Mouse (Mus musculus) limb, embryonic 11.5 days (tissue): ENCODE data around the gene Prss27. TPM values are rescaled to one million over a fixed set of nuclear protein-coding genes. Genes with fewer than 3 reads are reported as not detected.

ENCODE experiments used
- ATAC-seq: fragments of 200-750 bp; cut with Nextera tagmentation; 2 replicates; pipeline ENCODE4 v1.8.0; 2017; ENCODE audit warnings: low read depth; ENCODE audit not compliant: insufficient number of reproducible peaks, low FRiP score, low TSS enrichment
- DNase-seq: peaks from one replicate; pipeline ENCODE4 v3.0.0-alpha.2; 2015; ENCODE audit warnings: low spot score
- H3K27ac ChIP-seq: fragments of 300-500 bp; sonication (generic); replicated peaks from 2 replicates; pipeline ENCODE4 v1.5.1; 2014; ENCODE audit warnings: low read depth, mild to moderate bottlenecking, low read length
- H3K27me3 ChIP-seq: fragments of 300-500 bp; sonication (generic); 2 replicates; pipeline ENCODE4 v1.6.1; 2014; ENCODE audit warnings: mild to moderate bottlenecking, low read length, mixed read lengths; ENCODE audit not compliant: control insufficient read depth, insufficient read depth
- H3K36me3 ChIP-seq: fragments of 300-500 bp; sonication (generic); 2 replicates; pipeline ENCODE4 v1.6.1; 2014; ENCODE audit warnings: mild to moderate bottlenecking, low read length, moderate library complexity, mixed read lengths; ENCODE audit not compliant: control insufficient read depth, insufficient read depth
- H3K4me1 ChIP-seq: fragments of 300-500 bp; sonication (generic); 2 replicates; pipeline ENCODE4 v1.6.1; 2014; ENCODE audit warnings: low read length, mixed read lengths; ENCODE audit not compliant: control insufficient read depth, insufficient read depth
- H3K4me2 ChIP-seq: fragments of 300-500 bp; sonication (generic); 2 replicates; pipeline ENCODE4 v1.6.1; 2014; ENCODE audit warnings: low read depth, mild to moderate bottlenecking, moderate library complexity; ENCODE audit not compliant: severe bottlenecking
- H3K4me3 ChIP-seq: fragments of 300-500 bp; sonication (generic); 2 replicates; pipeline ENCODE4 v1.5.1; 2014; ENCODE audit warnings: low read depth, low read length
- H3K9ac ChIP-seq: fragments of 300-500 bp; sonication (generic); 2 replicates; pipeline ENCODE4 v1.6.1; 2014; ENCODE audit warnings: mild to moderate bottlenecking, low read length
- H3K9me3 ChIP-seq: fragments of 300-500 bp; sonication (generic); 2 replicates; pipeline ENCODE4 v1.6.1; 2016; ENCODE audit warnings: low read length; ENCODE audit not compliant: control insufficient read depth
- WGBS: fragments of 180-500 bp; shearing (Covaris S2); extraction: QIAGEN DNeasy Blood & Tissue Kit; methylation state at CpG from one replicate; pipeline ENCODE4 v1.1.7; 2014; 5-methylcytosine and 5-hydroxymethylcytosine counted together
- polyA plus RNA-seq: library from polyadenylated mRNA; unstranded; fragments of >200 nt; fragmentation: Nextera tagmentation; extraction: Ambion mirVana; gene quantifications from 2 replicates; pipeline ENCODE4 v1.2.1, GENCODE M21; 2014

Gene Prss27
- polyA plus RNA-seq, 1 experiment from 2014 or later, result 0.27 TPM

DNA sequence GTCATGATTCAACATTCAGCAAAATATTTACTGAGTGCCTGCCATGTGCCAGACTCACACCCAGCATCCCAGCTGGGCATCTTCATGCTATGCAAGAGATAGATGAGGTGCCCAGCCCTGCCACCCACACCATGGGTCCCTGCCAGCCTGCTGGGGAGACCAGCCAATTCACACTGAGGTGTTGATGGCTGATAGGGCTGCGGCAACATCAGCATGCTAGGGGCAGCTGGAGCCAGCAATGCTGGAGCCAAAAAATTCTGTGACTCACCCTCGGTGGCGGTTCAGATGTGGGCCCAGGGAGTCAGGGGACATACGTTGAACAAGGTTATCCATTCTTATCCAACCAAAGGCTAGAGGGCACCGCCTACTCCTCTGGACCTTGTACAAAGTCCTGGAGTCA, 37.5 kb upstream of the Prss27 start:
- Histone ChIP-seq H3K4me1 (no peaks in the 10 kb centered on the region), H3K9me3 (no peaks in the 10 kb centered on the region; the same call in 1 of the 2 replicates), H3K36me3 (no peaks in the 10 kb centered on the region), H3K27ac (no peak overlapping the region), H3K4me3 (no peak overlapping the region), H3K9ac (no peak overlapping the region), H3K4me2 (no peak overlapping the region), H3K27me3 (no peaks in the 10 kb centered on the region)
- DNase-seq (no peak), ATAC-seq (no peak)
- WGBS, result 40% methylated on average over 5 of the region's 5 CpGs

DNA sequence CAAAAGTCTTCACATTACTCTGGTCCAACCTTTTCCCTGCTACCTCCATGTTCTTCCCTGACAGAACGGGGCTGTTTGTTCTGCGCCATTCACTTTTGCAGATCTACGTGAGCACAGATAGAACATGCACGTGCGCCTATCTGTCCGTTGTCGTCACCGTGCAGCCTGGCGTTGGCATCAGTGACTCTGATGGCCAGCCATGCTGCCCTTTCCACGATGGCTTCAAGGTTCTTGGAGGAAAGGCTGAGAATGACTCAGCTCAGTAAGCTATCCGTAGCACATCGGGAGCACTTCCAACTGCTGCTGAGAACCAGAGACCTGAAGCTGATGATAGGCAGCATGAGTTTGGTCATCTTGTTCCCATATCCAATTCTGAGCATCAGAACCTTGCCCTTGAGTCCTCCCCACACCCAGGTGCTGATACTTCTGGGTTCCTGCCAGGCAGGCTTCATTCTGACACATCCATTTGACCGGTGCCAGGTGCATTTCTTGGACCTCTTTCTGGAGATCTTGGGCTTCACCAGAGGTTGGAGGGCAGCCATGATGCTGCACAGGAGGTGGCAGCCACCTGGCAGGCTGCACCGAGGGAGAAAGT, 33.8 kb upstream of the Prss27 start:
- H3K36me3 ChIP-seq, result no peaks in the 10 kb centered on the region
- no peaks in the 10 kb centered on the region for H3K27me3 ChIP-seq
- no peak for DNase-seq
- no peaks in the 10 kb centered on the region; the same call in 1 of the 2 replicates for H3K9me3 ChIP-seq
- ATAC-seq, result no peak
- WGBS, result 90% methylated on average over 14 of the region's 14 CpGs
- no peak overlapping the region for H3K9ac ChIP-seq
- H3K4me1 ChIP-seq, result no peaks in the 10 kb centered on the region
- no peak overlapping the region for H3K4me2 ChIP-seq
- no peak overlapping the region for H3K4me3 ChIP-seq
- H3K27ac ChIP-seq, result no peak overlapping the region

DNA sequence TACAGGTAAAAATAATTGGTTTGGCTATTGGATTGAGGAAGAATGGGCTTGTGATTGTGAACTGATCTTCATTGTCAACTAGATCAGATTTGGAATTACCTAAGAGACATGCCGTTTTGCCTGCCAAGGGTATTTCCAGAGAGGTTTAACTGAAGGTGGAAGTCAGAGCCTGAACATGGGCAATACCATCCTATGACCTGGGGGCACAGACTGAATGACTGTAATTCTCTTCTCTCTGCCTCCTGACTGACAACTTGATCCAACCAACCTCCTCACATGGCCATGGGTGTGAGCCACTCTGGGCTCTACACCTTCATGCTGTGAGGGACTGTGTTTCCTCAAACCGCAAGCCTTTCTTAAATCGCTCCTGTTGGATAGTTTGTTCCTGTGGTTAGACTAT, 32.9 kb upstream of the Prss27 start:
- no peak for DNase-seq
- Histone ChIP-seq H3K4me1 (no peaks in the 10 kb centered on the region), H3K4me3 (no peak overlapping the region), H3K4me2 (no peak overlapping the region), H3K27me3 (no peaks in the 10 kb centered on the region), H3K9ac (no peak overlapping the region), H3K9me3 (no peaks in the 10 kb centered on the region; the same call in 1 of the 2 replicates), H3K27ac (no peak overlapping the region), H3K36me3 (no peaks in the 10 kb centered on the region)
- ATAC-seq, result no peak
- WGBS, result 94% methylated on average over 3 of the region's 3 CpGs

DNA sequence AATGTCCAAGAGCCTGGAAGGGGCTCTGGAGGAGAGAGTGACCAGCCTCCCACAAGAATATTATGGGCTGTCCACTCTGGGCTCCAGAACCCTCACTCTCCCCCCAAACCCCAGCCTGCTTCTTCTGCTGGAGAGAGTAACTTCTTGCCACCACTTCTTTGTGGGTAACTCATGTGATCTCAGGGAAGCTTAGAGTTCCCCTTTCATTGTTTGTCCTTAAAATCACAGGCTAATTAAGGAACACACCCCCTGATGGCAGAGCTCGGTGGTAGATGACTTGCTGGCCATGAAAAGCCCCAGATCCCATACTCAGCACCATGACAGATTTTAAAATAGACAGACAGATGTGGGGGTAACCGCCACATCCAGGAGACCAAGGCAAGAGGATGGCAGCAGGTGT, 31.0 kb upstream of the Prss27 start:
- no peak for ATAC-seq
- WGBS, result 55% methylated on average over 2 of the region's 2 CpGs

DNA sequence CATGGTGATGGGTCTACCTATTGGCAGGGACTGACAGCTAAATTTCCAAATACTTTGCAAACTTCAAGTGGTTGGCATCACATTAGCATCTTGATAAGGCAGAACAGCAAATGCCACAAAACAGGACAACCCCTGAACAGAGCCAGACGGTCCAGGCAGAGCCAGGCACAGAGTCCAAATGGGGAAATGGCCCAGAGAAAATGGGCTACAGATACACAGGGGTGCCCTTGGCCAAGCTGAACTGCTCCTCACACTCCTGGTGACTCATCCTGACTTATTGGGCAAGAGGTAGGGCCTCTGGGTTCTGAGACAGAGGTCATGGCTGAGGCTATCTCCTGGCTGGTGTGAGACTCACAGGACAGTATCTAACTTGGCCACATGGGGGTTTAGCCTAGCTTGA, 30.6 kb upstream of the Prss27 start:
- 65% methylated on average over 1 of the region's 1 CpGs for WGBS

More for the DNA sequence above, 31.0 kb upstream of the Prss27 start:
- Histone ChIP-seq H3K36me3 (no peaks in the 10 kb centered on the region), H3K4me2 (no peak overlapping the region), H3K4me1 (no peaks in the 10 kb centered on the region), H3K4me3 (no peak overlapping the region), H3K9me3 (no peaks in the 10 kb centered on the region; the same call in 1 of the 2 replicates), H3K27ac (no peak overlapping the region), H3K9ac (no peak overlapping the region), H3K27me3 (no peaks in the 10 kb centered on the region)
- no peak for DNase-seq

DNA sequence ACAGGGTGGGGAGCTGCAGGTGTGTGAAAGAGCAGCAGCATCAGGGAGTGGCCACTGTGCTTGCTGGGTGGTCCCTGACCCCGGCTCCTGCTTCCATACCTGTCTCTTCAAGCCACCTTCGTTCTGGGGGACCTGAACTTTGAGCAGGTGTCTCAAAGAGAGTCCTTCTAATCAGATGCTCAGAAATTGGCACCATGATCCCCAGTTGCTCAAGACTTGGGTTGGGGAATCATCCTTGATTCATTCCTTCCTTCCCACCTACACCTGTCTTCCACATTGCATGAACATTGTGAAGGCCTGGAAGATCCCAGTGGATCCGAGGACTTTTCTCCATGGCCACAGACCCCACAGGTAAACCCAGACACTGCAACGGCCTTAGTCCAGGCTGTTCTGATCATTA, 29.8 kb upstream of the Prss27 start:
- H3K27ac ChIP-seq, result no peak overlapping the region
- no peak for DNase-seq
- 70% methylated on average over 4 of the region's 4 CpGs for WGBS

More for the DNA sequence above, 30.6 kb upstream of the Prss27 start:
- Histone ChIP-seq H3K4me1 (no peaks in the 10 kb centered on the region), H3K9me3 (no peaks in the 10 kb centered on the region; the same call in 1 of the 2 replicates), H3K36me3 (no peaks in the 10 kb centered on the region), H3K4me2 (no peak overlapping the region), H3K9ac (no peak overlapping the region), H3K27me3 (no peaks in the 10 kb centered on the region), H3K4me3 (no peak overlapping the region), H3K27ac (no peak overlapping the region)
- DNase-seq (no peak), ATAC-seq (no peak)

DNA sequence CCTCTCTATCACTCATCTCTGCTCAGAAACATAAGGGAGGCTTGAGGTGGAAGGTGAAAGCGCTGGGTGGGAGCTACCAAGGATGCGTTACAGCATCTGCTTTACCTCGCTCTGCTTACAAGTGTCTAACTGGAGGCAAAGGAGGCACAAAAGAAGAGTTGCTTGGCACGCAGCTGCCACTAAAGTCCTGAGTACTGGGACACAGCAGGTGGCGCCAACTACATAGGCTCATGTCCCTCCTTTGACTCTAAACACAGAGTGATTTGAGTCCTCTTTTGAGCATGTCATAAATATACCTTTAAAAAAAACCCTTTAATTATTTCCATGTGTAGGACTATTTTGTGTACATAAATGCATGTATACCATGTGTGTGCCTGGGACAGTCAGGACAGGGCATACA, 28.3 kb upstream of the Prss27 start:
- Histone ChIP-seq H3K27me3 (no peaks in the 10 kb centered on the region), H3K36me3 (no peaks in the 10 kb centered on the region), H3K9ac (no peak overlapping the region), H3K4me2 (no peak overlapping the region), H3K4me3 (no peak overlapping the region), H3K9me3 (no peaks in the 10 kb centered on the region; the same call in 1 of the 2 replicates), H3K4me1 (no peaks in the 10 kb centered on the region), H3K27ac (no peak overlapping the region)
- WGBS, result 55% methylated on average over 5 of the region's 5 CpGs
- DNase-seq (no peak), ATAC-seq (no peak)

More for the DNA sequence above, 29.8 kb upstream of the Prss27 start:
- H3K36me3 ChIP-seq, result no peaks in the 10 kb centered on the region
- H3K4me3 ChIP-seq, result no peak overlapping the region
- no peaks in the 10 kb centered on the region for H3K27me3 ChIP-seq
- no peak overlapping the region for H3K4me2 ChIP-seq
- H3K9me3 ChIP-seq, result no peaks in the 10 kb centered on the region; the same call in 1 of the 2 replicates
- H3K4me1 ChIP-seq, result no peaks in the 10 kb centered on the region
- no peak overlapping the region for H3K9ac ChIP-seq
- ATAC-seq, result no peak

DNA sequence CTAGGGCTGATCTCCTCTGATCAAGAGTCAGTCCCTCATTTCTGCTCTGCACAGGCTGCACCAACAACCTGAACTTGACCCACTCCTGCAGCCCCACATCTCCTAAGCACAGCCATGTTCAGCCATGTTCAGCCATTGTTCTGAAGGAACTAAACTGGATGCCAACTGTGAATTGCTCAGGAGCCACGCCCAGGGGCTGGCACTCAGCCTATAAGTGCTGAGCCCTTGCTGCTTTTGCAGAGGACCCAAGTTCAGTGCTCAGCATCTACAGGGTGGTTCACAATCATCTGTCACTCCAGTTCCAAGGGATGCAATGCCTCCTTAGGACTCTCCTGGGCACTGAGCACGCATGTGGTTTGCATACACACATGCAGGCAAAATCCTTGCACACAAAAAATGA, 25.0 kb upstream of the Prss27 start:
- Histone ChIP-seq H3K9ac (no peak overlapping the region), H3K4me1 (no peaks in the 10 kb centered on the region), H3K4me2 (no peak overlapping the region), H3K36me3 (no peaks in the 10 kb centered on the region), H3K27ac (no peak overlapping the region), H3K4me3 (no peak overlapping the region), H3K9me3 (no peaks in the 10 kb centered on the region), H3K27me3 (no peaks in the 10 kb centered on the region)
- 86% methylated on average over 2 of the region's 2 CpGs for WGBS
- ATAC-seq (no peak), DNase-seq (no peak)

DNA sequence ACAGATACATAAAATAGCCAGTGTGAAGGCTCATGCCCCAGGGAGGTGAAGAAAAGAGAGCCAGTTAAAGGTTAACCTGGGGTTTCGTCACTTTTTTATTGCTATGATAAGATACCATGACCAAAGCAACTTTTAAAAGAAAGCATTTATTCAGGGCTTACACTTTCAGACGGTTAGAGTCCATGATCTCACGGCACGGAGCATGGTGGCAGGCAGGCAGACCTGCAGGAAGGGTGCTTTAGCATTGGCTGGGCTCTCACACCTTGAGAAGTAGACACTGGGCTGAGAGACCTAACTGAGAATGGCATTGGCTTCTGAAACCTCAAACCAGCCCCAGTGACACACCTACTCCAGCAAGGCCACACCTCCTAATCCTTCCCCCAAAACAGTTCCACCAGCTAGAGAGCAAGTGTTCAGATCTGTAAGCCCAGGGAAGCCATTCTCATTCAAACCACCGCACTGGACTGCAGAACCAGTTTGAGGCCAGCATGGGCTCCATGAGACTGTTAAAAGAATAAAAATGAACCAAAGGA, 23.4 kb upstream of the Prss27 start:
- no peak overlapping the region for H3K4me3 ChIP-seq
- 85% methylated on average over 5 of the region's 5 CpGs for WGBS

More for the DNA sequence above, 23.4 kb upstream of the Prss27 start:
- no peaks in the 10 kb centered on the region for H3K9me3 ChIP-seq
- no peaks in the 10 kb centered on the region for H3K36me3 ChIP-seq
- H3K27ac ChIP-seq, result no peak overlapping the region
- H3K9ac ChIP-seq, result no peak overlapping the region
- no peaks in the 10 kb centered on the region for H3K4me1 ChIP-seq
- no peaks in the 10 kb centered on the region for H3K27me3 ChIP-seq
- DNase-seq (no peak), ATAC-seq (no peak)
- no peak overlapping the region for H3K4me2 ChIP-seq
